Mouse (Mus musculus) left cerebral cortex, adult 11 months (tissue): ENCODE measurements around the gene Zfyve26.
"Not testable (repeated sequence)": the region's sequence is repeated elsewhere in the genome, so short reads cannot be mapped to it uniquely, and the experiment has no call there.

Source experiments
- DNase-seq: peaks from one replicate; pipeline ENCODE4 v3.0.0; 2022; ENCODE audit warnings: low spot score

Gene Zfyve26

DNA sequence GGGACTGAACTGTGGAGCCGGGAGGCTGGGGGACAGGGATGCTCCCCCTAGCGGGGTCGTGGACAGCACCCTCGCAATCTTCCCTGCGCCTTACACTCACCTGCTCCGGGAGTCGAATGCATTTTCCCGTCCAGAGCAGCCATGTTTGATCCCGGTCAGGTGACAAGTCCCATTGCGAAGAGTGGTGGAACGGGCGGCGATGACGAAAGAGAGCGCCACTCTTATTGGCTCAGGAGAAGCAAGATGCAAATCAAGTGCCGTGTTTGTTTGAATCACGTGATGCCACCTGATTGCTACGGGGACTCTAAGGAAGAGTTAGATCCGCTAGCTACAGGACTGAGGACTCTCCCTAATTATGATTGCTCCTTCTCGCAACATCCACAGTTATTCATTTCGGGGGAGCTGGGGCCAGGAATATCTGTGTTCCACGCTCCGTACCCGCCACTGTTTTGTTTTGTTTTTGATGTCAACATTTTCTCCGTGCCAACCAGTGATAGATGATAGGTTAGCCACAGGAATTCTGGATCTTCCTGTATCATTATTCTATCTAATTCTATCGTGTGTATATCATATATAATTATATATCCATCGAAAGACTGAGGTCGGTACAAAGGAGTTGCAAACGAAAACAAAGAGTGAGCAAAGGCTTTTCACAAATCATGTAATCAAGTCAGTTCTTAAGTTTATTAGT lies at the start of gene Zfyve26:
Gene Zfyve26, minus strand, starts transcription at position 179 of the 691 bp plus-strand sequence.
- peak; percentile 93 for DNase-seq

GRCm38 (mm10) chr12:79341291-79341845 lies 45.3 kb upstream of the Zfyve26 start:
- DNase-seq = no peak

GRCm38 (mm10) chr12:79340513-79340912 lies 44.4 kb upstream of the Zfyve26 start:
- no peak for DNase-seq

- no peak for DNase-seq
Observed at GRCm38 (mm10) chr12:79338791-79339190, 42.7 kb upstream of the Zfyve26 start.

GRCm38 (mm10) chr12:79331722-79332121 lies 35.6 kb upstream of the Zfyve26 start:
- DNase-seq = no peak

DNA sequence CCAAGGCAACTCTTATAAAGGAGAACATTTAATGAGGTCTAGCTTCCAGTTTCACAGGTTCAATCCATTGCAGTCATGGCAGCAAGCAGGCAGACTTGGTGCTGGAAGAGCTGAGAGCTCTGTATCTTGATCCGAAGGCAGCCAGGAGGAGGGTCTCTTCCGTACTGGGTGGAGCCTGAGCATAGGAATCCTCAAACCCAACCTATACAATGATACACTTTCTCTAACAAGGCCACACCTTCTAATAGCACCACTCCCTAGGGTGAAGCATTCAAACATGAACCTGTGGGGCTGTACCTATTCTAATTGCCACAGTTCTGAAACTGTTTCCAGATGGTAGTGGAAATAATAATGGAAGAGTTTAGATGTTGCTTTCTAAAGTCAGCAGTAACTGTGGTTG lies 34.5 kb upstream of the Zfyve26 start:
- DNase-seq = no peak

GRCm38 (mm10) chr12:79327868-79328267 lies 31.8 kb upstream of the Zfyve26 start:
- DNase-seq = no peak

GRCm38 (mm10) chr12:79326745-79327144 lies 30.6 kb upstream of the Zfyve26 start:
- no peak for DNase-seq

- DNase-seq = no peak
Observed at GRCm38 (mm10) chr12:79326236-79326635, 30.1 kb upstream of the Zfyve26 start.

DNA sequence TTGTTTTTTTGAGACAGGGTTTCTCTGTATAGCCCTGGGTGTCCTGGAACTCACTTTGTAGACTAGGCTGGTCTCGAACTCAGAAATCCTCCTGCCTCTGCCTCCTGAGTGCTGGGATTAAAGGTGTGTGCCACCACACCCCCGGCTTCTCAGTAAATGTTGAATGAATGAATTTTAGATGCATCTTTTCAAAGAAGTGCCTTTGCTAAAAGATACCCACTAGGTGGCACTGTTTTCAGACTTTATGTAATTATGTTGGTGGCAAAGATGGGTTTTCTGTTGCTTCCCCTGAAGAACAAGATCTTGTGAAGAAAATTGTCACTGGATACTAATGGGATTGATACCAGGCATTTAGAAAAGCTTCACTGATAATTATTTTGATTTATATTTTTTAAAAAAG lies 26.4 kb upstream of the Zfyve26 start:
- not testable (repeated sequence) for DNase-seq

DNA sequence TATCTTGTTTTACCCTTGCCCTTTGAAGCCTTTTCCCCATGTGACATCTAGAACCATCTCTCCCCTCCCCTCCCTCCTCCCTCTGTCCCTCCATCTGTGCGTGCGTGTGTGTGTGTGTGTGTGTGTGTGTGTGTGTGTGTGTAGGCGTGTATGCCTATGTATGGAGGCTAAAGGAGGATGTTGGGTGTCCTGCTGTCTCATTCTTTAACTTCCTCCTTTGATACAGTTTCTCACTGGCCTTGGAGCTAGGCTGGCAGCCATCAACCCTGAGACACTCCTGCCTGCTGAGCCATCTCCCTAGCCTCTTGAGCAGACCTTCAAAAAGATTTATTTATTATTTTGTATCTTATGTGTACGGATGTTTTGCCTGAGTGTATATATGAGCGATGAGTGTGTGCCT lies 24.8 kb upstream of the Zfyve26 start:
- DNase-seq = no peak

DNA sequence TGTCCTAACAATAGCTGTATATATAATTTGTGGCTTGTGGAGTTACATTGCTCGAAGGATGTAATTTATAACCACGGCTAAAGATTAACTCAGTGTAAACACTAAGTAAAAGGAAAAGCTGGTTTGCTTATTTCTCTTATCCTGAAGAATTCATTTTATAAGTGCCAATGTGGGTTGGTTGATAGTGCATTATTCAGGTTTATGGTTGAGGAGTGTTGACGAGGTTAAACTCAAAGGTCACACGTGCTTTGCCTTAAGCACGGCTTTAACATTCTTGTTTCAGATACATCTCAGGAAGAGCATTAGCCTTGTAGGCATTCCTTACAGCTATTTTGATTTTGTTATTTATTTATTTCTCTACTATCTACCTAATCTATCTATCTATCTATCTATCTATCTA lies 21.2 kb upstream of the Zfyve26 start:
- no peak for DNase-seq

- DNase-seq = no peak
Observed at GRCm38 (mm10) chr12:79313721-79314120, 17.6 kb upstream of the Zfyve26 start.

DNA sequence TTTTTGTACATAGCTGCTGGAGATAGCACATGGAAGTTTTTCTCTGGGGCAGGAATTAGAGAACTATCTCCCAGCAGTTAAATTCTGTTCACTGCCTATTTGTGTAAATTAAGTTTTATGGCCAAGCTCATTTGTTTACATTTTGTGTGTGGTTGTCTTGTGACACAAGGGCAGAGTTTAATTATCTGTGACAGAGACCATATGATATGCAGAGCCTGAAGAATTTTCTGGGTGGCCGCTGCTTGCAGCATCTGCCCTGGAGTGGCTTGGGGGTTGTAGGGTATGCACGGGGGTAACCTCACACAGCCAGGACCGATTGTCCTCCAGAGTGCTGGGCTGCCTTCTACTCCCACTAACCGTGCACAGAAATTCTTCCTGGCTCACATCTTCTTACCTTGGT lies 9.9 kb upstream of the Zfyve26 start:
- DNase-seq = no peak

DNA sequence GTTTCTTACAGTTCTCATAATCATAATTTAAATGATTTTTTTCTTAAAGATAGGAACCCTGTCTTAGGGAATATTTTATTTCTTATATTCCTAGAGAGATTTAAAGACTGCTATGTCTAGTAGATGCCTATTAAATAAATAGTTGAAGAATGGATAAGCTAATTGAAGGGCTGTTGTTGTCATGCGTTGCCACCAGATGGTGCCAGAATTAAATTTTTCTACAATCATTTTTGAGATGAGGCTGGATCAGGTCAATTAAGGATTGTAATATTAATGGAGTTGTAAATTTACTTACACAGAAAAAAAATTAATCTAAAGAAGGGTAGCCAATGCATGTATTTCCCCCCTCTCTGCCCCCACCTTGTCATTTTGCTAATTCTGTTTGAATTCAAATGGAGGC lies 9.0 kb upstream of the Zfyve26 start:
- no peak for DNase-seq

GRCm38 (mm10) chr12:79301802-79302201 lies 5.7 kb upstream of the Zfyve26 start:
- DNase-seq = no peak

DNA sequence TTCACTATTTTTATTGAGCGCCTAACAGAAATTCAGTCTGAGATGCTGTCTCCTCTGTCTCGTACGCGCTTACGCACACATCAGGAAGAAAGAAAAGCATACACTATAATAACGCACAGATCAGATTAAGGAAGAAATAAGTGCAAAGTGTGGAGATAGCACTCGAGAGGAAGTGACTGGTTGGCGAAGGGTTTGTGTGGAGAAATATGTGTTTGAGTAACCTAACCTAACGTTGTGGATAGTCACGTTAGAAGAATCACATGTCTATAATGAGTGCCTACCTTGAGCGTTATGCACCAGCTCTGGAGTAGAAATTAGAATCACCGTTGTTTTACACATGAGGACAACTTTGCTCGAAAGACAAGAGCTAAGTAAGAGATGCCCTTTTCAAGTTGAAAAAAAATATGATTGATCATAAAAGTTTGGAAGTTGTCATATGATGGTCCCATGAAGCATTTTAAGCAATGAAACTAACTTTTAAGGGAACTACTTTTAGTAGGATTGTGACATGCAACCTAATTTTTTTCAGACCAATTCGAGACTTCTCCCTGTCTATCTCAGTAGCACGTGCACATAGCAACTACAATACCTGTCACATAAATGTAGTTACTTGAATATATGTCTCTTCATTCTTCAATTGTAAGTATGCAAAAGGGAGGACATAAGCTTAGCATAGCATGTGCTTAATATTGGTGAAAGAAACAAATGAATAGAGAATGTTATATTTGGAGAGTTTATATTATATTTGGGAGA lies 2.0 kb upstream of the Zfyve26 start:
- no peak for DNase-seq

DNA sequence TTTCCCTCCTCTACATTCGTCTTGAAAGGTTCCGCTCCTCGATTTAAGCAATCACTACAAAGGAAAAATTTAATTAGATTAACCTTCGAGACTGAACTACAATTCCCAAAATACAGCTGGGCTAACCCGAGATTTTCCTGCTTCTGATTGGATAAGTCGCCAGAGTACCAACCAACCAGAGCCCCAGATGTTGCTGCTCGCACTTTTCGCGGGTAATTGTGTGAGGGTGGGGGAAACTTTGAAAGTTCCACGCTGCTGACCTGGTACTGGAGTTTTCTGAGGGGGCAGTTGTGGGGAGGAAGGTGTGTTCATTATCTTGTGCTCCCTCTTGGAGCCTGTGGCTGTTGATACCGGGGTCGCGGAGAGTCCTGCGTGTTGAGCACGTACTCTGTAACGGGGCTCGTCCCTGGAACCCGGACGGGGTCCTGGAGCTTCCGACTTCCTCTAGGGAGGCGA lies 1.0 kb upstream of the Zfyve26 start, which contains the start of gene Rad51b:
Gene Rad51b, plus strand, starts transcription at position 162 of the 456 bp plus-strand sequence.
- peak; percentile 70 for DNase-seq

DNA sequence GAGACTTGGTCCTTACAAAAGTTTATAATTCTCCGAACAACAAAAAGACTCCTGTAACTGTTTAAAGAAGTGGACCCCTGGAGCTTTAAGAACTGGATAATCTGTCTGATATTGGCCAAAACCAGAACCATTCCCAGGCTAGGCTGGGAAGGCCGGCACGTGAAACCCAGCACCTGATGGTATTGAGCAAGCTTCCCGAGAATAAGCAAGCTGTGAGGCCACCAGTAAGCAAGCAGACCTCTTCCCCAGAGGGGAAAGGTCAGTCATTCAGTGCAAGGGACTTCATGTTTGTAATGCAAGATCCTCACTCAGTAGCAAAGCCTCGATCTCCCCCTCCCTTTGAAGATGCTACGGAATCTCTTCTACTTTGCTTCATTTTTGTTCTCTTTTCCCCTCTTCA lies 3.2 kb downstream of the Zfyve26 start:
- no peak for DNase-seq

DNA sequence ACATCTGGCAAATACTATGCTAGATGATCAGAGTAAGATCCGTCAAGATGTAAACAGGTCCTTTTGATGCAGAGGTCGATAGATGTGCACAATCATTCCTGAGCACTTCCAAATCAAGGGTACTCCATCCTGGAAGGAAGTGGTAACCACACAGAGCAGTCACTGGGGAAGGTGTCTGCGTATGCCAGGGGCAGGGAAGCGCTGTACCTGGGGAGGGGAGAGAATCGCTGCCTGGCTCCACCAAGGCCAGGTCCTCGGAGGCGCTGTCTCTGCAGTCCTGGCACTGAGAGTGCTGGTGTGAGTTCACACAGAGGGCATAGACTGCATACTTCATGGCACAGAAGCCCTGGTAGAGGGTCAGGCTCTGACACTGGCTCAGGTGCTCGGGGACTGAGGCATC lies 13.5 kb downstream of the Zfyve26 start:
- DNase-seq = no peak

- no peak for DNase-seq
Observed at GRCm38 (mm10) chr12:79279513-79280115, 16.5 kb downstream of the Zfyve26 start.

GRCm38 (mm10) chr12:79272604-79273003 lies 23.5 kb downstream of the Zfyve26 start:
- DNase-seq = no peak

DNA sequence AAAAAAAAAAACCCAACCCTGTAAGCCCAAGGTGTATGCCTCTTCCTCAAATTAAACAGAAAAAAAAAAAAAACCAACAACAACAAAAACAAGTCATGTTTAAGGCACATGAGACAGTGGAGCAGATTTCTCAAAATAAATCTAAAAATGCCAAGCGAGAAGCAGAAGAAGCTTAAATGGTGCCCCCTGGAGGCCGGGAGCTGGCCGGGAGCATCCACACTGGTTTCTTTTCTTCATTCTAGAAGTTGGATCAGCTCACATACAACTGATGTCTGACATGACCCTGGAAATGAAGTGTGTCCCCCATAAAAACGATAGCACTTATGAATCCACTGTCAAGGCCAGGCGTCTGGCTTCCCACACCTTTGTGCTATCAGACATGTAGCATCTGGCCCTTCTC lies 35.1 kb downstream of the Zfyve26 start:
- no peak for DNase-seq
